Mouse (Mus musculus) limb, embryonic 10.5 days (tissue): ENCODE data around the gene Bpifc. TPM values are rescaled to one million over a fixed set of nuclear protein-coding genes. Genes with fewer than 3 reads are reported as not detected.
"Not testable (repeated sequence)": the region's sequence is repeated elsewhere in the genome, so short reads cannot be mapped to it uniquely, and the experiment has no call there.

Source experiments
- DNase-seq: peaks from one replicate; pipeline ENCODE4 v3.0.0-alpha.2; 2017; ENCODE audit warnings: low spot score
- H3K27ac ChIP-seq: fragments of 300-500 bp; sonication (generic); 2 replicates; pipeline ENCODE4 v1.5.1; 2016; ENCODE audit warnings: mild to moderate bottlenecking
- H3K27me3 ChIP-seq: fragments of 300-500 bp; sonication (generic); 2 replicates; pipeline ENCODE4 v1.6.1; 2016; ENCODE audit warnings: low read depth, mild to moderate bottlenecking; ENCODE audit not compliant: poor library complexity, severe bottlenecking
- H3K36me3 ChIP-seq: fragments of 300-500 bp; sonication (generic); 2 replicates; pipeline ENCODE4 v1.6.1; 2016; ENCODE audit warnings: mild to moderate bottlenecking, moderate library complexity
- H3K4me1 ChIP-seq: fragments of 300-500 bp; sonication (generic); 2 replicates; pipeline ENCODE4 v1.6.1; 2016
- H3K4me3 ChIP-seq: fragments of 300-500 bp; sonication (generic); 2 replicates; pipeline ENCODE4 v1.5.1; 2016; ENCODE audit warnings: mild to moderate bottlenecking, moderate library complexity
- H3K9me3 ChIP-seq: fragments of 300-500 bp; sonication (generic); replicated peaks from 2 replicates; pipeline ENCODE4 v1.6.1; 2016; ENCODE audit warnings: mild to moderate bottlenecking
- WGBS: fragments of 180-500 bp; shearing (Covaris S2); methylation state at CpG from one replicate; pipeline ENCODE4 v1.1.7; 2016; 5-methylcytosine and 5-hydroxymethylcytosine counted together
- polyA plus RNA-seq: library from polyadenylated mRNA; unstranded; fragments of >200 nt; fragmentation: Nextera tagmentation; extraction: Ambion mirVana; gene quantifications from 2 replicates; pipeline ENCODE4 v1.2.1, GENCODE M21; 2016

The Bpifc gene
- polyA plus RNA-seq, 1 experiment from 2014 or later: not detected

DNA sequence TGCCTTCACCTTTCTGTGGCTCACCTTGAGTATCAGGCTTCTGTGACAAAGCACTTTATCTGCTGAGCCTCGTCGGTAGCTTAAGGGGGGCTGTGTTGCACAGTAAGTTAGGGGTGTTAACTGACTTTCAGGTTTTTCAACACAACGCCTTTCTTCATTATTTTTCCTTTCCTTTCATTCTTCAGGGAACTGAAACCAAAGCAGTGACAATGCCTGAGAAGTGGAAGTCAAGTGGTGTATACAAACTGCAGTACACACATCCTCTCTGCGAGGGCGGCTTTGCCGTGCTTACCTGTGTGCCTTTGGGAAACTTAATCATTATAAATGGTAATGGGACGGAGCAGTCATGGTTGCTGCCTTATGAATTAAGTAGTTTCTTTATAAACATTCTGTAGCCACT lies 19.0 kb upstream of the Bpifc start:
- H3K4me1 ChIP-seq: peaks cover 11% of the 10 kb centered on the region
- no peak overlapping the region for H3K27ac ChIP-seq
- no peak for DNase-seq
- 93% methylated on average over 7 of the region's 7 CpGs for WGBS
- H3K4me3 ChIP-seq: no peak overlapping the region
- H3K36me3 ChIP-seq: peaks cover 23% of the 10 kb centered on the region
- H3K27me3 ChIP-seq: no peaks in the 10 kb centered on the region
- no peaks in the 10 kb centered on the region for H3K9me3 ChIP-seq

DNA sequence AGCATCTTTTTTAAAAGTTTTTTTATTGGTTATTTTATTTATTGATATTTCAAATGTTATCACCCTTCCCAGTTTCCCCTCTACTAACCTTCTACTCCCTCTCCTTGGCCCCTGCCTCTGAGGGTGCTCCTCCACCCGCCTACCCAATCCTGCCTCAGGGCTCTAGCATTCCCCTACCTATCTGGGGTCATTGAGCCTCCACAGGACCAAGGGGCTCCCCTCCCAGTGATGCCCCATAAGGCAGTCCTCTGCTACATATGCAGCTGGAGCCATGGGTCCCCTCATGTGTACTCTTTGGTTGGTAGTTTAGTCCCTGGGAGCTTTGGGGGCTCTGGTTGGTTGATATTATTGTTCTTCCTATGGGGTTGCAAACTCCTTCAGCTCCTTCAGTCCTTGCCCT lies 15.1 kb upstream of the Bpifc start:
- DNase-seq, H3K9me3 ChIP-seq, H3K27me3 ChIP-seq, H3K4me3 ChIP-seq, H3K27ac ChIP-seq, H3K4me1 ChIP-seq: not testable (repeated sequence)
- peaks cover 22% of the 10 kb centered on the region for H3K36me3 ChIP-seq
- WGBS: 80% methylated on average over 1 of the region's 1 CpGs

DNA sequence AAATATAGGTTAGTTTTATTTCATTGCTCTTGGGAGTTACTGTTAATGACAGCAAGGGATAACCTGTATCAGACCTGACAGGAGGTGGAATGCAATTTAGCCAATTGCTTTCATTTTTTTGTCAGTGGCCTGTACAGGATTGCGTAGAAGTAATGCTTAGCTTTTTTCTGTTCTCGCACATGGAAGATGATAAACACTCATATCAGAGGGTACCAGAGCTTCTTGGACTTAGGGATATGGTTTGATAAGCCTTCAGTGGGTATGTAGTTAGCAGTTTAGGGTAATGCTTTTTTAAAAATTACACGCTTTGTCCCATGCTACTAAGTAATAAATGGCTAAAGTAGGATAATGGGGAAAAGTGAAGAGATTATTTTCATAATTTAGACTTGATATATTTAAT lies 14.7 kb upstream of the Bpifc start:
- no peaks in the 10 kb centered on the region for H3K27me3 ChIP-seq
- no peaks in the 10 kb centered on the region for H3K9me3 ChIP-seq
- peaks cover 22% of the 10 kb centered on the region for H3K36me3 ChIP-seq
- H3K27ac ChIP-seq: no peak overlapping the region
- no peak for DNase-seq
- WGBS: 95% methylated on average over 3 of the region's 3 CpGs
- peaks cover 12% of the 10 kb centered on the region for H3K4me1 ChIP-seq
- no peak overlapping the region for H3K4me3 ChIP-seq

DNA sequence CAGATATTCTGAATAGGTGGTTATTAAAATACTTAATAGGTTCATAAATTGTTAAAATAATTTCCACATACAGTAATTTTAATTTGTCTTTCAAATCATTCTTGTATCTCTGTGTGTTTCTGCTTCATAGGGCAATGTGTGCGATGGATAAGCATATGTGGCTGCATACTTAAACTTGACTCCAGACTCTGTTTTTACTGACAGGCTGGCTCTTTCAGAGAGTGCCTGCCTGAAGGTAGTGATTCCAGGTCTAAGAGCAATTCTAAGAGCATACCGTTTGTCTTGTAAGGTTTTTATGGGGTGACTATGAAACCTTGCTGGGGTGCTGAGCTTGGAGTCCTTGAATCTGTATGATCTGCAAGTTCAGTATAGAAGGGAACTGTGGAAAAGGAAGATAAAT lies 14.2 kb upstream of the Bpifc start:
- H3K36me3 ChIP-seq: peaks cover 18% of the 10 kb centered on the region
- DNase-seq: no peak
- no peaks in the 10 kb centered on the region for H3K27me3 ChIP-seq
- H3K27ac ChIP-seq: no peak overlapping the region
- WGBS: 86% methylated on average over 2 of the region's 2 CpGs
- peaks cover 13% of the 10 kb centered on the region for H3K4me1 ChIP-seq
- H3K4me3 ChIP-seq: no peak overlapping the region
- no peaks in the 10 kb centered on the region for H3K9me3 ChIP-seq

DNA sequence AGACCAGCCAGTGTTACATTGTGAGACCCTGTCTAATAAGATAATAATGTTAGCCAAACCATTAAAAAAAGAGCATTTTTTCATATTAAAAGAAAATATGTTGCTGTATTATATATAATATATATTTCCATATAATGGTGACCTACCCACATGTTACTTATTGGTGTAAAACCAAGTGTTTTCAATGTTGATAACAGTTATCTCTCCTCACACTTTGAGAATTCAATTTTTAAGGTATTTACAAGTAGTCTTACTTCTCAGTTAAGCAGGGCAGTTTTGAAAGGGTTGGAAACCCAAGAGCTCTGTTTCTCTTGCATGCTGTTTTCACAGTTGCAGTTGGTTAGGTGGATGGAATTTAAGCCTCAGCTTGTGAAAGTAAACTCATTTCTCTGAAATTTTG lies 11.5 kb upstream of the Bpifc start:
- Histone ChIP-seq H3K27ac (no peak overlapping the region), H3K4me3 (no peak overlapping the region), H3K9me3 (no peaks in the 10 kb centered on the region), H3K4me1 (peaks cover 13% of the 10 kb centered on the region), H3K27me3 (no peaks in the 10 kb centered on the region), H3K36me3 (0 out of 2 replicates have a peak, but pooled peaks cover 5% of the 10 kb centered on the region)
- no peak for DNase-seq

DNA sequence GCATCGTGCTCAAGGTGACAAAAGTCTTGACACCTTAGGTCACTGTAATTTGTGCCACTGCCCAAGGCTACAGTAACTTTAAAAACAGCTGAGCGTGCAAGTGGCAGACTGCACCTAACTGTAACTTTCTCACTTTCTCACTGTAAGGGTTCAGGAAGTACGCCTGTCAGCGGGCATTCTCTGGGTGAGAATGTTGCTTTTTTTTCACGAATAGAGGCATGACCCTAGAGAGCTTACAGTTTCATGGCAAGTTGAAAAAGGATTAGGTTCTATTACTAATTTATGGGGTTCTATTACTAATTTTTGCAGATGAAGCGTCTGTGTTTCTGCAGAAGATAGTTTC lies 10.8 kb upstream of the Bpifc start:
- WGBS: 7% methylated on average over 6 of the region's 6 CpGs
- no peaks in the 10 kb centered on the region for H3K27me3 ChIP-seq
- 0 out of 2 replicates have a peak, but pooled peaks cover 5% of the 10 kb centered on the region for H3K36me3 ChIP-seq
- DNase-seq: no peak
- peak overlapping the region; percentile 76 for H3K4me3 ChIP-seq
- peaks cover 13% of the 10 kb centered on the region for H3K4me1 ChIP-seq
- no peaks in the 10 kb centered on the region for H3K9me3 ChIP-seq
- peak overlapping the region; percentile 94 for H3K27ac ChIP-seq

DNA sequence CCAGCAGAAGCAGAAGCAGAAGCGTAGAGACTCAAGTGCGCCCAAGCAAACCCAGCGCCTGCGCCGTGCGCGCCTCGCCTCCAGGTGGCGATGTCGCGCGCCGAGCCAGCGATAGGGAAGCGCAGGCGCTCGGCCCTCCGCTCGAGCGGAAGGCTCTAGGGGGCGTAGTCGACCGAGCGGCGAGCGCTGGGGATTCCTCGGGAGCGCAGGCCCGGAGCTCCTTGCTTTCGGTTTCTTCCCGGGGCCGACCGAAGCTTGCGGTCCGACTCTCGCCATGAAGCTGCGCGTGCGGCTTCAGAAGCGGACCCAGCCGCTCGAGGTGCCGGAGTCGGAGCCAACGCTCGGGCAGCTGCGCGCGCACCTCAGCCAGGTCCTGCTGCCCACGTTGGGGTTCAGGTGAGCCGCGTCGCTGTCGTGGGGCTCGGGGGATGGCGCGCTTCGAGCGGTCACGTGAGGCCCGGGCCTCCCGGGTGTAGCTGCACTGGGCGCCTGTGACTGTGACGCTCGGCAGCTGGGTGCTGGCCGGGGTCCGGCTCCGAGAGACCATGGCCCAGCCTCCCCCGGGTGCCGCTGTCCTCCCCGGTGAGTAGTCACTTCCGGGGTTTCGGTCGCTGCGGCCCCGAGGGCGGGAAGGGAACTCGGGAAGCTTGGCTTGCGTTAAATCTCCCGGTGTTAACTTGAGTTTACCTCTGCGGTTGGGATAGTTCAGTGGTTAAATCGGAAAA lies 10.2 kb upstream of the Bpifc start, which contains the start of gene Fbxo7:
Gene Fbxo7, plus strand, starts transcription at position 224 of the 725 bp plus-strand sequence.
- peak within 1 kb of the TSS; percentile 76 for H3K4me3 ChIP-seq
- peaks cover 13% of the 10 kb centered on the region for H3K4me1 ChIP-seq
- peak; percentile 89 for DNase-seq
- WGBS: under 1% methylated on average over 82 of the region's 82 CpGs
- 0 out of 2 replicates have a peak, but pooled peaks cover 5% of the 10 kb centered on the region for H3K36me3 ChIP-seq
- H3K27ac ChIP-seq: peak within 1 kb of the TSS; percentile 94
- no peaks in the 10 kb centered on the region for H3K9me3 ChIP-seq
- no peaks in the 10 kb centered on the region for H3K27me3 ChIP-seq

DNA sequence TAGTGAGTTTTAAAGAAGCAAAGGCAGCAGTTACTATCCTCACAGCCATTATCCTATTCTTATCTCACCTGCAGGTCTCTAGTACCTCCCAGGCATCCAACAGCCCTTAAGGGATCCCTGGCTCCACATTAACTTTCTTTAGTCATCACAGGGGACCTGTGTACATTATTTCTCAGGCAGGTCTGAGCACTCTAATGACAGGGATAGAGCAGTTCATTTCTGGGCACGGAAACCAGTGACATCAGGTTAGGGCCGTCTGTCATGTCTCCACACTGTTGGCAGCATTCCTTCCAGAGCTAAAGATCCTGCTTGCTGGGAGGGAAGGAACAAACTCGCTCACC lies 9.7 kb upstream of the Bpifc start:
- Histone ChIP-seq H3K4me3 (peak overlapping the region; percentile 76), H3K27ac (no peak overlapping the region), H3K36me3 (0 out of 2 replicates have a peak, but pooled peaks cover 5% of the 10 kb centered on the region), H3K4me1 (peaks cover 13% of the 10 kb centered on the region), H3K9me3 (no peaks in the 10 kb centered on the region), H3K27me3 (no peaks in the 10 kb centered on the region)
- under 1% methylated on average over 3 of the region's 3 CpGs for WGBS
- no peak for DNase-seq

DNA sequence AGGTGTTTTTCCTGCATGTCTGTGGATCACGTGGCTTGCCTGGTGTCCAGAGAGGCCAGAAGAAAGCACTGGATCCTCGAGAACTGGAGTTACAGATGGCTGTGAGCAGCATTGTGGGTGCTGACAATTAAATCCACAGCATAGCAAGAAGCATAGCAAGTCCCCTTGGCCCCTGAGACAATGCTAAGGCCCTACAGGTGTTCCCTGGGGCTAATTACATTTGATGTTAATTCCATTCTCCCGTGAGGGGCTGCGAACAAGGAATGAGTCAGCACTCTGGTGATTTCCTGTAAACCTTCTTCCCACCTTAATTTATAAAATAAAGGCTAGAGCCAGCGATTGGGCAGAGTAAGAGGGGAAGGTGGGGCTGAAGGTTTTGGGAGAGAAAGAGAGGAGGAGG lies 7.1 kb upstream of the Bpifc start:
- Histone ChIP-seq H3K4me1 (peaks cover 13% of the 10 kb centered on the region), H3K36me3 (no peaks in the 10 kb centered on the region), H3K4me3 (no peak overlapping the region), H3K27ac (no peak overlapping the region), H3K27me3 (no peaks in the 10 kb centered on the region), H3K9me3 (no peaks in the 10 kb centered on the region)
- DNase-seq: no peak
- WGBS: 37% methylated on average over 5 of the region's 5 CpGs

DNA sequence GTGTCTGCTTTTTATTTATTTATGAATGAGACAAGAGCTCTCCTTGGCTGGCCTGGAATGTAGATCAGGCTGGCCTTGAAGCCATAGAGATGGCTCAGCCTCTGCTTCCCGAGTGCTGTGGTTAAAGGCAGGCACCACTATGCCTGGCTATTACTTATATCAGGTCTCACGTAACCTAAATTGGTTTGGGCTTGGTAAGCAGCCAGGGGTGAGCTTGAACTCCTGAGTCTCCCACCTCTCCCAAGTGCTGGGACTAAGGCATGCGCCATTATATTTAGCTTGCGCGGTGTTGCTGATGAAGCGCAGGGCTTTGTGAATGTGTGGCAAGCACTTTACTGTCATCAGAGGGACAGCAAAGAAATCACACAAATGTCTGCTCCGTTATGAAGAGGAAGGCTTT lies 6.1 kb upstream of the Bpifc start:
- Histone ChIP-seq H3K27me3 (no peaks in the 10 kb centered on the region), H3K4me3 (no peak overlapping the region), H3K27ac (no peak overlapping the region), H3K4me1 (peaks cover 11% of the 10 kb centered on the region), H3K9me3 (no peaks in the 10 kb centered on the region), H3K36me3 (no peaks in the 10 kb centered on the region)
- no peak for DNase-seq
- WGBS: 91% methylated on average over 7 of the region's 7 CpGs

DNA sequence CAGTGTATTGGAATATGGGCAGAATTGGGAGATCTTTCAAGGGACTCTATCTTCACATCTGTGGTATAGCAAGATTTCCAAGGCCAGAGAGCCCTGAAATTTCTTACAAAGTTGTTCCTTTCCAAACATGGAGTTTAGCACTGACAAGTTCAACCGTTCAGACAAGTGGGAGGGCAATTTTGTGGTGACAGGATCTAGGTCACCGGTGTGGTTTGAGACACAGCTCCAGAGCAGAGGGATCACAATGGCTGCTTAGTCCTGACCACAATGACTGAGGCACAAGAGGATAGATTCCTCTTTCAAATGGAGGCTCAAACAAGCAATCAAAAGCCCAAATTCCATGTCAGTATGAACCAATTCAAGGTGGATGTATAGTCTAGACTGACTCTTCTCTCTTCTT lies 523 bp downstream of the Bpifc start:
- no peaks in the 10 kb centered on the region for H3K36me3 ChIP-seq
- no peak for DNase-seq
- H3K9me3 ChIP-seq: no peaks in the 10 kb centered on the region
- no peaks in the 10 kb centered on the region for H3K4me1 ChIP-seq
- H3K27ac ChIP-seq: no peak overlapping the region
- no peaks in the 10 kb centered on the region for H3K27me3 ChIP-seq
- 87% methylated on average over 2 of the region's 2 CpGs for WGBS
- no peak overlapping the region for H3K4me3 ChIP-seq

DNA sequence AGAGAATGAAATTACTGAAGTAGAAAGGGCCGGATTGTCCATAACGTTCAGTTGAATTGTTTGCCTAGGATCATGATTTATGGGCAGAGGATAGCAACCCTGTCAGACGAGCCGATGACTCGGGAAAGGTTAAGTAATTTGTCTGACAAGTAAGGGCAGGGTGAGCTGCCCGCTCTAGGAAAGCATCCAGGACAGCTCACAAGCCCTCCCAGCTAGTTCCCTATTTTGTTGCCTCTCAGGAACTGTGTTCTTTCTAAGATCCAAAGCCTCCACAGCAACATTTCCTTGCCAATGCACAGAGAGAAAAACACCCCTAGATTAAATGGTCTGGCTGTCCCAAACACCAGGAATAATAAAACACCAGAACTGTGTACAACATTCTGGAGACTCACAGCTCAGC lies 1.1 kb downstream of the Bpifc start:
- no peak for DNase-seq
- H3K4me3 ChIP-seq: no peak overlapping the region
- no peaks in the 10 kb centered on the region for H3K9me3 ChIP-seq
- H3K4me1 ChIP-seq: no peaks in the 10 kb centered on the region
- no peak overlapping the region for H3K27ac ChIP-seq
- no peaks in the 10 kb centered on the region for H3K36me3 ChIP-seq
- WGBS: 24% methylated on average over 6 of the region's 6 CpGs
- no peaks in the 10 kb centered on the region for H3K27me3 ChIP-seq

DNA sequence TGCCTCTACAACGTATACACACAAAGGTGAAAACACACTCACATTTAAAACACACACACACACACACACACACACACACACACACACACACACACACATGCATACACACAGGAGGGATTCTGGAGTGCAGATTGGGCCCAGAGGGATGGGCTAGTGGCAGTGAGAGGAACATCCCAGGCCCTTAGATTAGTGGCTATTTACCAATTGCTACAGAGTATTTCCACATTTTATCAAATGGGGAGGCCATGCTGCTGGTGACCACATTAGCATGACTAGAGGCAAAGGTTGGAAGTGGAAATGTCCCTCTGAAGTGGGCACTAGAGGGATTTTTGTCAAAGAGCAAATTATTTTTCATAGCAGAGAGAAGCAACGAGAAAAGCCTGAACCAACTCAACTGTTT lies 2.0 kb downstream of the Bpifc start:
- no peaks in the 10 kb centered on the region for H3K27me3 ChIP-seq
- H3K36me3 ChIP-seq: no peaks in the 10 kb centered on the region
- H3K4me3 ChIP-seq: no peak overlapping the region
- H3K27ac ChIP-seq: no peak overlapping the region
- no peak for DNase-seq
- H3K9me3 ChIP-seq: no peaks in the 10 kb centered on the region
- WGBS: 89% methylated on average over 2 of the region's 2 CpGs
- no peaks in the 10 kb centered on the region for H3K4me1 ChIP-seq

DNA sequence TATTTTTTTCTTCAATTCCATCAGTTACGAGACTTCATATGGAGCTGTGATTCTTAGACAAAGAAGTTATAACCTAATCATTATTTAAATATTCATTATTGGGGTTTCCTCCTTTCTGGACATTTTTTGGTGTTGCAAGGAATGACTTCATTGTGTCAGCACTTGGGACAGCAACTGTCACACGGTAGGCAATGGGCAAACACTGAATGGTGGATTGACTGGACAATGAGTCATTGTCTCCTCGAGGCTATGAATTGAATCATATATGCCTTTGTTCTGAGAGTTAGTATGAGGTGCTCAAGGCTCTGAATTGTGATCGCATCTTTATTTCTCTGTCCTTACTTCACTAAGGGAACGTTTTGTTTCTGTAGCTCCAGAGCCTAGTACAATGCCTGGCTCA lies 5.2 kb downstream of the Bpifc start:
- H3K4me3 ChIP-seq: no peak overlapping the region
- no peaks in the 10 kb centered on the region for H3K9me3 ChIP-seq
- no peaks in the 10 kb centered on the region for H3K27me3 ChIP-seq
- no peaks in the 10 kb centered on the region for H3K4me1 ChIP-seq
- H3K36me3 ChIP-seq: no peaks in the 10 kb centered on the region
- 87% methylated on average over 5 of the region's 5 CpGs for WGBS
- no peak for DNase-seq
- H3K27ac ChIP-seq: no peak overlapping the region
